Mouse (Mus musculus): Measurements from ENCODE around the gene Ugt1a6b. TPM values are rescaled to one million over a fixed set of nuclear protein-coding genes. Genes with fewer than 3 reads are reported as not detected.

Gene Ugt1a6b
- total RNA-seq, 2 experiments from 2014 or later = not detected

Other genes with a start within 250 kb of the Ugt1a6b start
- 11.9 and 12.1 TPM in 2 replicates for gene Dgkd, start 250.0 kb upstream of the Ugt1a6b start, total RNA-seq (2015; ENCODE audit: low replicate concordance)
- gene Dgkd, start 250.0 kb upstream of the Ugt1a6b start, total RNA-seq (2017; ENCODE audit: low replicate concordance) = 10.2 and 26.8 TPM in 2 replicates
- gene Usp40, start 94.7 kb upstream of the Ugt1a6b start, total RNA-seq (2015; ENCODE audit: low replicate concordance) = 2.7 and 3.8 TPM in 2 replicates
- 2.6 and 7.4 TPM in 2 replicates for gene Usp40, start 94.7 kb upstream of the Ugt1a6b start, total RNA-seq (2017; ENCODE audit: low replicate concordance)
- gene Ugt1a10, start 47.9 kb upstream of the Ugt1a6b start, total RNA-seq (2015; ENCODE audit: low replicate concordance) = not detected in 2 replicates
- not detected in 2 replicates for gene Ugt1a10, start 47.9 kb upstream of the Ugt1a6b start, total RNA-seq (2017; ENCODE audit: low replicate concordance)
- gene Ugt1a9, start 32.5 kb upstream of the Ugt1a6b start, total RNA-seq (2015; ENCODE audit: low replicate concordance) = not detected in 2 replicates
- 2.4 TPM in 1 of 2 replicates, not detected in the other for gene Ugt1a9, start 32.5 kb upstream of the Ugt1a6b start, total RNA-seq (2017; ENCODE audit: low replicate concordance)
- gene Ugt1a8, start 15.4 kb upstream of the Ugt1a6b start, total RNA-seq (2015; ENCODE audit: low replicate concordance) = not detected in 2 replicates
- not detected in 2 replicates for gene Ugt1a8, start 15.4 kb upstream of the Ugt1a6b start, total RNA-seq (2017; ENCODE audit: low replicate concordance)
- 7.1 and 15.5 TPM in 2 replicates for gene Ugt1a7c, start 8.2 kb upstream of the Ugt1a6b start, total RNA-seq (2015; ENCODE audit: low replicate concordance)
- 9.9 and 11.0 TPM in 2 replicates for gene Ugt1a7c, start 8.2 kb upstream of the Ugt1a6b start, total RNA-seq (2017; ENCODE audit: low replicate concordance)
- 1.3 TPM in 1 of 2 replicates, not detected in the other for gene Ugt1a6a, start 31.6 kb downstream of the Ugt1a6b start, total RNA-seq (2015; ENCODE audit: low replicate concordance)
- gene Ugt1a6a, start 31.6 kb downstream of the Ugt1a6b start, total RNA-seq (2017; ENCODE audit: low replicate concordance) = 0.70 and 2.3 TPM in 2 replicates
- not detected in 2 replicates for gene Ugt1a5, start 62.8 kb downstream of the Ugt1a6b start, total RNA-seq (2015; ENCODE audit: low replicate concordance)
- not detected in 2 replicates for gene Ugt1a5, start 62.8 kb downstream of the Ugt1a6b start, total RNA-seq (2017; ENCODE audit: low replicate concordance)
- gene Ugt1a2, start 97.3 kb downstream of the Ugt1a6b start, total RNA-seq (2015; ENCODE audit: low replicate concordance) = not detected in 2 replicates
- not detected in 2 replicates for gene Ugt1a2, start 97.3 kb downstream of the Ugt1a6b start, total RNA-seq (2017; ENCODE audit: low replicate concordance)
- gene Dnajb3, start 102.5 kb downstream of the Ugt1a6b start, total RNA-seq (2015; ENCODE audit: low replicate concordance) = 5.6 and 20.9 TPM in 2 replicates
- gene Dnajb3, start 102.5 kb downstream of the Ugt1a6b start, total RNA-seq (2017; ENCODE audit: low replicate concordance) = 5.4 and 9.1 TPM in 2 replicates
- not detected in 2 replicates for gene Ugt1a1, start 108.7 kb downstream of the Ugt1a6b start, total RNA-seq (2015; ENCODE audit: low replicate concordance)
- 0.70 and 1.0 TPM in 2 replicates for gene Ugt1a1, start 108.7 kb downstream of the Ugt1a6b start, total RNA-seq (2017; ENCODE audit: low replicate concordance)
- gene Mroh2a, start 123.7 kb downstream of the Ugt1a6b start, total RNA-seq (2015; ENCODE audit: low replicate concordance) = 1.7 TPM in 1 of 2 replicates, not detected in the other
- 0.17 and 0.70 TPM in 2 replicates for gene Mroh2a, start 123.7 kb downstream of the Ugt1a6b start, total RNA-seq (2017; ENCODE audit: low replicate concordance)
- 66.9 and 89.5 TPM in 2 replicates for gene Hjurp, start 174.4 kb downstream of the Ugt1a6b start, total RNA-seq (2015; ENCODE audit: low replicate concordance)
- 110 and 133 TPM in 2 replicates for gene Hjurp, start 174.4 kb downstream of the Ugt1a6b start, total RNA-seq (2017; ENCODE audit: low replicate concordance)
- not detected in 2 replicates for gene Trpm8, start 174.4 kb downstream of the Ugt1a6b start, total RNA-seq (2015; ENCODE audit: low replicate concordance)
- gene Trpm8, start 174.4 kb downstream of the Ugt1a6b start, total RNA-seq (2017; ENCODE audit: low replicate concordance) = not detected in 2 replicates

All from erythroblast, adult 5-6 weeks (primary cell).